Mouse (Mus musculus) C2C12 (cell line): ENCODE data around the gene Kifc1. TPM values are rescaled to one million over a fixed set of nuclear protein-coding genes. Genes with fewer than 3 reads are reported as not detected.

Experiments used
- H3K27me3 ChIP-seq: one replicate; pipeline ENCODE4 v1.6.1; 2011; ENCODE audit not compliant: control insufficient read depth, insufficient read depth, insufficient read length
- H3K36me3 ChIP-seq: one replicate; pipeline ENCODE4 v1.6.1; 2011; ENCODE audit not compliant: control insufficient read depth, insufficient read depth
- H3K4me3 ChIP-seq: one replicate; pipeline ENCODE4 v1.5.1; 2011; ENCODE audit warnings: mild to moderate bottlenecking, control low read depth; ENCODE audit not compliant: poor library complexity, insufficient read depth, severe bottlenecking
- H3K79me2 ChIP-seq: one replicate; pipeline ENCODE4 v1.6.1; 2011; ENCODE audit not compliant: control insufficient read depth, insufficient read depth
- H3K79me3 ChIP-seq: one replicate; pipeline ENCODE4 v1.6.1; 2011; ENCODE audit warnings: low read depth, control low read depth
- H3ac ChIP-seq: one replicate; pipeline ENCODE3; 2011; ENCODE audit warnings: low read depth; ENCODE audit not compliant: control insufficient read depth, insufficient read length
- CEBPB ChIP-seq: IDR thresholded peaks from one replicate; pipeline ENCODE4 v1.6.1; 2011; ENCODE audit warnings: low read depth, mild to moderate bottlenecking, control low read depth, moderate library complexity
- CTCF ChIP-seq: IDR thresholded peaks from one replicate; pipeline ENCODE4 v1.5.1; 2011; ENCODE audit not compliant: control insufficient read depth, insufficient read depth, insufficient read length
- FOSL1 ChIP-seq: IDR thresholded peaks from one replicate; pipeline ENCODE4 v1.8.0; 2011; ENCODE audit warnings: mild to moderate bottlenecking, low read length; ENCODE audit not compliant: poor library complexity, insufficient read depth, severe bottlenecking
- MAX ChIP-seq: IDR thresholded peaks from one replicate; pipeline ENCODE4 v1.6.1; 2011; ENCODE audit warnings: mild to moderate bottlenecking, control low read depth
- MYOD1 ChIP-seq: IDR thresholded peaks from one replicate; pipeline ENCODE4 v1.6.1; 2011; ENCODE audit warnings: low read depth; ENCODE audit not compliant: control insufficient read depth, insufficient read length
- MYOG ChIP-seq: IDR thresholded peaks from one replicate; pipeline ENCODE4 v1.6.1; 2011; ENCODE audit not compliant: control insufficient read depth, insufficient read length; ENCODE audit errors: extremely low read depth
- USF1 ChIP-seq: IDR thresholded peaks from one replicate; pipeline ENCODE4 v1.6.1; 2011; ENCODE audit warnings: low read depth, mild to moderate bottlenecking, control low read depth, moderate library complexity
- polyA plus RNA-seq: library from polyadenylated mRNA; unstranded; fragments of >200 nt; fragmentation: generic; extraction: Trizol; gene quantifications from one replicate; pipeline ENCODE4 v1.2.1, GENCODE M21; 2012; ENCODE audit warnings: missing spikeins

Gene Kifc1
- polyA plus RNA-seq, 1 experiment, result 68.6 TPM

GRCm38 (mm10) chr17:33919351-33920281, 29.2 kb upstream of the Kifc1 start:
- Histone ChIP-seq H3K79me2 (peaks cover 39% of the 10 kb centered on the region), H3K4me3 (peak overlapping the region; percentile 93), H3K36me3 (peaks cover 19% of the 10 kb centered on the region), H3ac (peak overlapping the region; percentile 68), H3K27me3 (no peaks in the 10 kb centered on the region), H3K79me3 (peaks cover 2% of the 10 kb centered on the region)
- no peak for TF ChIP-seq CEBPB
- no peak for TF ChIP-seq MYOG
- no peak for TF ChIP-seq FOSL1
- TF ChIP-seq USF1, result peak; percentile 22
- no peak for TF ChIP-seq CTCF

- Histone ChIP-seq H3ac (no peak overlapping the region), H3K27me3 (no peaks in the 10 kb centered on the region), H3K79me3 (peaks cover 2% of the 10 kb centered on the region), H3K4me3 (peak overlapping the region; percentile 93), H3K79me2 (peaks cover 44% of the 10 kb centered on the region), H3K36me3 (peaks cover 29% of the 10 kb centered on the region)
- TF ChIP-seq MAX, result no peak
- no peak for TF ChIP-seq CTCF
- no peak for TF ChIP-seq MYOD1
- TF ChIP-seq CEBPB, result no peak
- no peak for TF ChIP-seq MYOG
- no peak for TF ChIP-seq USF1
- TF ChIP-seq FOSL1, result no peak
These were observed 28.1 kb upstream of the Kifc1 start for GRCm38 (mm10) chr17:33918293-33919203.

GRCm38 (mm10) chr17:33917656-33918292, 27.3 kb upstream of the Kifc1 start:
- Histone ChIP-seq H3K27me3 (no peaks in the 10 kb centered on the region), H3K36me3 (peaks cover 34% of the 10 kb centered on the region), H3K79me2 (peaks cover 48% of the 10 kb centered on the region), H3K79me3 (peaks cover 2% of the 10 kb centered on the region), H3ac (no peak overlapping the region), H3K4me3 (no peak overlapping the region)
- no peak for TF ChIP-seq CEBPB
- no peak for TF ChIP-seq MYOG
- no peak for TF ChIP-seq MYOD1
- TF ChIP-seq MAX, result no peak
- TF ChIP-seq USF1, result no peak
- no peak for TF ChIP-seq CTCF
- TF ChIP-seq FOSL1, result no peak

- TF ChIP-seq MAX, result no peak
- no peak for TF ChIP-seq USF1
- TF ChIP-seq FOSL1, result no peak
- H3K4me3 ChIP-seq, result peak overlapping the region; percentile 46
- H3ac ChIP-seq, result peak overlapping the region; percentile 50
- H3K36me3 ChIP-seq, result peaks cover 37% of the 10 kb centered on the region
- peaks cover 2% of the 10 kb centered on the region for H3K79me3 ChIP-seq
- H3K27me3 ChIP-seq, result no peaks in the 10 kb centered on the region
- H3K79me2 ChIP-seq, result peaks cover 49% of the 10 kb centered on the region
These were observed 26.6 kb upstream of the Kifc1 start for GRCm38 (mm10) chr17:33916847-33917655.

GRCm38 (mm10) chr17:33916294-33916693, 25.8 kb upstream of the Kifc1 start:
- TF ChIP-seq USF1 (no peak), MAX (no peak), MYOG (no peak), MYOD1 (no peak), FOSL1 (no peak), CEBPB (no peak), CTCF (no peak)
- peak overlapping the region; percentile 46 for H3K4me3 ChIP-seq

More at GRCm38 (mm10) chr17:33916294-33916693, 25.8 kb upstream of the Kifc1 start:
- Histone ChIP-seq H3K79me2 (peaks cover 49% of the 10 kb centered on the region), H3ac (no peak overlapping the region), H3K79me3 (peaks cover 4% of the 10 kb centered on the region), H3K27me3 (no peaks in the 10 kb centered on the region), H3K36me3 (peaks cover 43% of the 10 kb centered on the region)
